Mouse (Mus musculus) kidney, adult 2 months (tissue): Measurements from ENCODE around the gene Sh3gl2. TPM values are rescaled to one million over a fixed set of nuclear protein-coding genes. Genes with fewer than 3 reads are reported as not detected.

Experiments
- DNase-seq: peaks from one replicate; pipeline ENCODE4 v3.0.0; 2021
- H3K27ac ChIP-seq: fragments of 200-500 bp; 2 replicates; pipeline ENCODE4 v1.5.1; 2012; ENCODE audit warnings: low read depth, low read length, control low read depth, inconsistent platforms; ENCODE audit not compliant: insufficient read depth
- H3K27me3 ChIP-seq: fragments of 200-500 bp; replicated peaks from 2 replicates; pipeline ENCODE4 v1.6.1; 2012; ENCODE audit warnings: mild to moderate bottlenecking, moderate library complexity, low read length, inconsistent platforms; ENCODE audit not compliant: control insufficient read depth, insufficient read depth
- H3K36me3 ChIP-seq: fragments of 200-500 bp; 2 replicates; pipeline ENCODE4 v1.6.1; 2012; ENCODE audit warnings: mild to moderate bottlenecking, moderate library complexity, low read length, inconsistent platforms; ENCODE audit not compliant: control insufficient read depth, insufficient read depth
- H3K4me1 ChIP-seq: fragments of 200-500 bp; 2 replicates; pipeline ENCODE4 v1.6.1; 2011; ENCODE audit warnings: low read length; ENCODE audit not compliant: control insufficient read depth, insufficient read depth
- H3K4me3 ChIP-seq: fragments of 200-500 bp; 2 replicates; pipeline ENCODE4 v1.5.1; 2011; ENCODE audit warnings: mild to moderate bottlenecking, low read depth, low read length, control low read depth; ENCODE audit not compliant: insufficient read depth
- CTCF ChIP-seq: fragments of 200-500 bp; conservative IDR thresholded peaks from 2 replicates; pipeline ENCODE4 v1.5.1; 2011; ENCODE audit warnings: low read depth, mild to moderate bottlenecking, control low read depth, low read length, moderate library complexity, mixed read lengths; ENCODE audit not compliant: insufficient read depth, insufficient read length
- POLR2A ChIP-seq: fragments of 200-500 bp; IDR thresholded peaks from one replicate; pipeline ENCODE4 v1.6.1; 2011; ENCODE audit warnings: low read depth, low read length, control low read depth
- WGBS: fragments of 180-500 bp; shearing (Covaris S2); methylation state at CpG from one replicate; pipeline ENCODE4 v1.1.7; 2018; 5-methylcytosine and 5-hydroxymethylcytosine counted together
- polyA plus RNA-seq: library from polyadenylated mRNA; depleted of rRNA; stranded (reverse); fragments of >200 nt; gene quantifications from 2 replicates; pipeline ENCODE4 v1.2.3, GENCODE M21; 2012

Gene Sh3gl2
- polyA plus RNA-seq, 1 experiment, result 13.0 TPM

GRCm38 (mm10) chr4:85208531-85208930 is 3.6 kb downstream of the Sh3gl2 start:
- Histone ChIP-seq H3K36me3 (no peaks in the 10 kb centered on the region), H3K4me3 (no peak overlapping the region), H3K27me3 (no peaks in the 10 kb centered on the region), H3K27ac (no peak overlapping the region), H3K4me1 (no peaks in the 10 kb centered on the region)
- WGBS, result 94% methylated on average over 1 of the region's 1 CpGs
- DNase-seq, result no peak
- TF ChIP-seq CTCF (no peak), POLR2A (no peak)

- no peak overlapping the region for H3K27ac ChIP-seq
- no peaks in the 10 kb centered on the region for H3K4me1 ChIP-seq
- H3K4me3 ChIP-seq, result no peak overlapping the region
- WGBS, result 89% methylated on average over 3 of the region's 3 CpGs
- no peaks in the 10 kb centered on the region for H3K36me3 ChIP-seq
- DNase-seq, result no peak
- no peak for TF ChIP-seq POLR2A
- TF ChIP-seq CTCF, result no peak
- H3K27me3 ChIP-seq, result no peaks in the 10 kb centered on the region
These were observed 6.0 kb downstream of the Sh3gl2 start for GRCm38 (mm10) chr4:85210953-85211352.

GRCm38 (mm10) chr4:85217003-85217402 is 12.1 kb downstream of the Sh3gl2 start:
- Histone ChIP-seq H3K27ac (no peak overlapping the region), H3K27me3 (no peaks in the 10 kb centered on the region), H3K4me1 (peaks cover 5% of the 10 kb centered on the region; the same call in 1 of the 2 replicates), H3K36me3 (no peaks in the 10 kb centered on the region), H3K4me3 (no peak overlapping the region)
- TF ChIP-seq POLR2A (no peak), CTCF (no peak)
- WGBS, result 48% methylated on average over 4 of the region's 4 CpGs
- DNase-seq, result no peak

- Histone ChIP-seq H3K4me3 (no peak overlapping the region), H3K27me3 (no peaks in the 10 kb centered on the region), H3K36me3 (no peaks in the 10 kb centered on the region), H3K4me1 (no peaks in the 10 kb centered on the region), H3K27ac (no peak overlapping the region)
- 66% methylated on average over 5 of the region's 5 CpGs for WGBS
- DNase-seq, result no peak
- TF ChIP-seq POLR2A (no peak), CTCF (no peak)
These were observed 17.8 kb downstream of the Sh3gl2 start for GRCm38 (mm10) chr4:85222716-85223115.

DNA sequence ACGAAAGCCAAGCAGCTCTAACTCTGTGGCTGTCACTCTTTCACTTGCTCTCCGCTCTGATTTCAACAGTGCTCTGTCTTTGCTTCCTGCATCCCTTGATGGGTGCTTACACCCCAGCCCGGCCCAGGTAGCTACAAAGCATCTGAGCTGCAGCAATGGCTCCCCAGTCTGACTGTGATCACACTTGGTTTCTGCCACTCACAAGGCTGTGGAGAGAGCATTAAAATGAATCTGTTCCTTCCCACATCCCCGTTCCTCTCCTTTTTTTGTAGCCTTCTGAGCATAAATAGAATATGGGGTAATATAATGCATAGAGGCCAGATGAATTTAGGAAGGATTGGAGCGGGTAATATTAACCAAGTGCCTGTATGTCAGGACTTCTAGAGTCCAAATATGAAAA is 21.8 kb downstream of the Sh3gl2 start:
- H3K27ac ChIP-seq, result no peak overlapping the region
- H3K4me1 ChIP-seq, result no peaks in the 10 kb centered on the region
- TF ChIP-seq POLR2A (no peak), CTCF (no peak)
- H3K36me3 ChIP-seq, result no peaks in the 10 kb centered on the region
- 86% methylated on average over 5 of the region's 5 CpGs for WGBS
- no peaks in the 10 kb centered on the region for H3K27me3 ChIP-seq
- no peak for DNase-seq
- no peak overlapping the region for H3K4me3 ChIP-seq

GRCm38 (mm10) chr4:85227664-85228588 is 23.0 kb downstream of the Sh3gl2 start:
- Histone ChIP-seq H3K27me3 (no peaks in the 10 kb centered on the region), H3K4me3 (no peak overlapping the region), H3K36me3 (no peaks in the 10 kb centered on the region), H3K27ac (no peak overlapping the region), H3K4me1 (no peaks in the 10 kb centered on the region)
- TF ChIP-seq POLR2A (no peak), CTCF (no peak)
- DNase-seq, result no peak
- WGBS, result 60% methylated on average over 9 of the region's 9 CpGs

DNA sequence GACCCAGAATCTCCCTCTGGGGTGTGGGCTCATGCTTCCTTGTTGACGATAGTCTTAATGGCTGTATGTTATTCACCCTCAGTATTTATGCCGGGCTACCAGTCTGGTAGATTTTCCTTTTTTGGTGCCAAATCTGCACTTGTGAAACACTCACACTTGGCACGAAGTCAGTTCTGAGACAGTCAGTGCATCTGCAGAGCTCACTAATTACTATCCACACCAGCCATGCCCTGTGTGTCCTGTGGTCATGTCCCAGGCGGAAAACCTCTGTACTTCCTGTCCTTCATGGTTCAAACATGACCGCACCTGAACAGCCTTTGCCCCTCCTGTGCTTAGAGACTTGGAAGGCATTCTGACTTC is 23.6 kb downstream of the Sh3gl2 start:
- no peak for DNase-seq
- Histone ChIP-seq H3K4me1 (no peaks in the 10 kb centered on the region), H3K27ac (no peak overlapping the region), H3K4me3 (no peak overlapping the region), H3K36me3 (no peaks in the 10 kb centered on the region), H3K27me3 (no peaks in the 10 kb centered on the region)
- 64% methylated on average over 5 of the region's 5 CpGs for WGBS
- TF ChIP-seq CTCF (no peak), POLR2A (no peak)
